Mouse (Mus musculus) hindbrain, embryonic 11.5 days (tissue): ENCODE results near the gene Cxcr6. TPM values are rescaled to one million over a fixed set of nuclear protein-coding genes. Genes with fewer than 3 reads are reported as not detected.
A peak's percentile ranks its signal among the peaks of the same experiment; 100 is the strongest.
"Not testable (repeated sequence)": the region's sequence is repeated elsewhere in the genome, so short reads cannot be mapped to it uniquely, and the experiment has no call there.

Source experiments
- ATAC-seq: fragments of 200-750 bp; cut with Nextera tagmentation; 2 replicates; pipeline ENCODE4 v1.8.0; 2017; ENCODE audit warnings: mild to moderate bottlenecking, moderate TSS enrichment, moderate library complexity; ENCODE audit not compliant: low FRiP score
- DNase-seq: peaks from one replicate; pipeline ENCODE4 v3.0.0-alpha.2; 2015; ENCODE audit warnings: low spot score
- H3K27ac ChIP-seq: fragments of 300-500 bp; sonication (generic); 2 replicates; pipeline ENCODE4 v1.5.1; 2014; ENCODE audit warnings: mild to moderate bottlenecking, low read depth, low read length
- H3K27me3 ChIP-seq: fragments of 300-500 bp; sonication (generic); 2 replicates; pipeline ENCODE4 v1.6.1; 2014; ENCODE audit warnings: mild to moderate bottlenecking, low read length, moderate library complexity, mixed read lengths; ENCODE audit not compliant: control insufficient read depth, insufficient read depth
- H3K36me3 ChIP-seq: fragments of 300-500 bp; sonication (generic); 2 replicates; pipeline ENCODE4 v1.6.1; 2014; ENCODE audit warnings: mild to moderate bottlenecking, low read length, moderate library complexity, mixed read lengths; ENCODE audit not compliant: control insufficient read depth, insufficient read depth
- H3K4me1 ChIP-seq: fragments of 300-500 bp; sonication (generic); replicated peaks from 2 replicates; pipeline ENCODE4 v1.6.1; 2014; ENCODE audit warnings: low read length, mixed read lengths; ENCODE audit not compliant: control insufficient read depth, insufficient read depth
- H3K4me2 ChIP-seq: fragments of 300-500 bp; sonication (generic); replicated peaks from 2 replicates; pipeline ENCODE4 v1.6.1; 2014; ENCODE audit warnings: mild to moderate bottlenecking, low read depth, low read length
- H3K4me3 ChIP-seq: fragments of 300-500 bp; sonication (generic); 2 replicates; pipeline ENCODE4 v1.5.1; 2014; ENCODE audit warnings: low read depth, low read length
- H3K9ac ChIP-seq: fragments of 300-500 bp; sonication (generic); 2 replicates; pipeline ENCODE4 v1.6.1; 2014; ENCODE audit warnings: low read depth, low read length
- H3K9me3 ChIP-seq: fragments of 300-500 bp; sonication (generic); 2 replicates; pipeline ENCODE4 v1.6.1; 2016; ENCODE audit warnings: low read length; ENCODE audit not compliant: control insufficient read depth
- WGBS: fragments of 180-500 bp; shearing (Covaris S2); extraction: QIAGEN DNeasy Blood & Tissue Kit; methylation state at CpG from one replicate; pipeline ENCODE4 v1.1.7; 2014; 5-methylcytosine and 5-hydroxymethylcytosine counted together
- polyA plus RNA-seq: library from polyadenylated mRNA; unstranded; fragments of >200 nt; fragmentation: Nextera tagmentation; extraction: Ambion mirVana; gene quantifications from 2 replicates; pipeline ENCODE4 v1.2.1, GENCODE M21; 2014

Gene Cxcr6
- polyA plus RNA-seq, 1 experiment from 2014 or later: 0.48 TPM

GRCm38 (mm10) chr9:123768443-123768842 lies 37.8 kb upstream of the Cxcr6 start:
- ATAC-seq: no peak
- H3K27ac ChIP-seq: no peak overlapping the region
- H3K4me2 ChIP-seq: no peak overlapping the region
- no peaks in the 10 kb centered on the region for H3K27me3 ChIP-seq
- no peaks in the 10 kb centered on the region for H3K36me3 ChIP-seq
- no peaks in the 10 kb centered on the region for H3K9me3 ChIP-seq
- no peak for DNase-seq
- H3K4me1 ChIP-seq: no peaks in the 10 kb centered on the region
- 75% methylated on average over 1 of the region's 1 CpGs for WGBS
- H3K4me3 ChIP-seq: no peak overlapping the region
- H3K9ac ChIP-seq: no peak overlapping the region

GRCm38 (mm10) chr9:123769532-123769931 lies 36.7 kb upstream of the Cxcr6 start:
- no peaks in the 10 kb centered on the region for H3K9me3 ChIP-seq
- whole genome bisulfite sequencing: 68% methylated on average over 6 of the region's 6 CpGs
- no peaks in the 10 kb centered on the region for H3K4me1 ChIP-seq
- no peak overlapping the region for H3K4me2 ChIP-seq
- H3K9ac ChIP-seq: no peak overlapping the region
- no peaks in the 10 kb centered on the region for H3K36me3 ChIP-seq
- H3K27me3 ChIP-seq: no peaks in the 10 kb centered on the region
- no peak overlapping the region for H3K27ac ChIP-seq
- DNase-seq: no peak
- H3K4me3 ChIP-seq: no peak overlapping the region
- no peak for ATAC-seq

DNA sequence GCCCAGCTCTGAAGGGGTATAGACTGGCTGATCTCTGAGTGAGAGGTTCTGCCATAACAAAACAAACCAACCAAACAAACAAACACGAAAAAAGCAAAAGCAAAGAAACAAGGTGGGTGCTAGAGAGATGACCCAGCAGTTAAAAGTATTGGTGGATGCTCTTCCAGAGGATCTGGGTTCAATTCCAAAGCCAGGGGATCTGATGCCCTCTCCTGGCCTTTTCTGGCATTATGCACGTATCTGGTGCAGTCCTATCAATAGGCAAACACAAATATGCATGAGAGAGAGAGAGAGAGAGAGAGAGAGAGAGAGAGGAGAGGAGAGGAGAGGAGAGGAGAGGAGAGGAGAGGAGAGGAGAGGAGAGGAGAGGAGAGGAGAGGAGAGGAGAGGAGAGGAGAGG lies 33.0 kb upstream of the Cxcr6 start:
- H3K4me3 ChIP-seq, ATAC-seq, H3K27ac ChIP-seq, H3K4me2 ChIP-seq, H3K36me3 ChIP-seq, H3K27me3 ChIP-seq, H3K9me3 ChIP-seq, H3K4me1 ChIP-seq, H3K9ac ChIP-seq: not testable (repeated sequence)
- DNase-seq: peak; percentile 3
- 43% methylated on average over 2 of the region's 2 CpGs for WGBS

DNA sequence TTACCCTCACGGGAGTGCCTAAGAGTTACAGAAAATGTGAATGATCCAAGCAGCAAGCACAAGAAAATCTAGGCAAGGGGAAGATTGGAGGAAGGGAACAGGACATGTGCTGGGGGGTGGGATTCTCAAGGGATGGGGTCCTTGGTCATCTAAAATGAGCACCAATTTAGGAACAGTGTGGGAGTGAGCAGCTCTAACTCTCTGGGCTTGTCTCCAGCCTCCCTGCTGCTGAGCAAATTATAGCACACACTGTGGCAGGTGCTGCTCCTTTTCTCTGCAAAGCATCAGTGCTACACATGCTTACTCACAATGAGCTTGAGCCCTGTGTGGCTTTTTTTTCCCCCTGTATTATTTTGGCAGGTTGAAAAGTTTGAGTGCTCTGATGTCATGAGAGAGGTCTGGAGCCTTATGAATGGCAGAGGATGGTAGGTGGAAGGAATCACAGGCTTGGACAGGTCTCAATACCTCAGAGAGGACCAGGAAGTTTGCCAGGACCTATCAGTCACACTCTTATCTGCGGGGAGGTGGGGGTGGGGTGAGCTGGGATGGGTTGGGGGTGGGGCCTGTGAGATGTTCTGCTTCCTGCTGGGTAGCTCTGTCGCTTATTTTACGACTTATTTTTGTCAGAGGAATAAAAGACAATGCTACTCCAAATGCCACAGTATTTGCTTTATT lies 17.3 kb upstream of the Cxcr6 start:
- Histone ChIP-seq H3K27ac (no peak overlapping the region), H3K4me3 (no peak overlapping the region), H3K9ac (no peak overlapping the region), H3K4me1 (no peaks in the 10 kb centered on the region), H3K4me2 (no peak overlapping the region), H3K36me3 (peaks cover 5% of the 10 kb centered on the region), H3K27me3 (no peaks in the 10 kb centered on the region), H3K9me3 (no peaks in the 10 kb centered on the region)
- WGBS: 85% methylated on average over 4 of the region's 4 CpGs
- ATAC-seq: no peak
- no peak for DNase-seq

GRCm38 (mm10) chr9:123796174-123796573 lies 10.1 kb upstream of the Cxcr6 start:
- H3K4me1 ChIP-seq: no peaks in the 10 kb centered on the region
- H3K27ac ChIP-seq: no peak overlapping the region
- DNase-seq (peak; percentile 57), ATAC-seq (no peak)
- H3K9ac ChIP-seq: no peak overlapping the region
- no peak overlapping the region for H3K4me3 ChIP-seq
- no peaks in the 10 kb centered on the region for H3K9me3 ChIP-seq
- 72% methylated on average over 3 of the region's 3 CpGs for WGBS
- peaks cover 5% of the 10 kb centered on the region for H3K36me3 ChIP-seq
- H3K4me2 ChIP-seq: no peak overlapping the region
- H3K27me3 ChIP-seq: no peaks in the 10 kb centered on the region

GRCm38 (mm10) chr9:123801527-123801926 lies 4.7 kb upstream of the Cxcr6 start:
- no peaks in the 10 kb centered on the region for H3K9me3 ChIP-seq
- WGBS: 100% methylated on average over 1 of the region's 1 CpGs
- ATAC-seq: no peak
- no peaks in the 10 kb centered on the region for H3K4me1 ChIP-seq
- no peaks in the 10 kb centered on the region for H3K27me3 ChIP-seq
- no peak overlapping the region for H3K4me2 ChIP-seq
- DNase-seq: no peak
- H3K9ac ChIP-seq: no peak overlapping the region
- H3K27ac ChIP-seq: no peak overlapping the region
- H3K36me3 ChIP-seq: no peaks in the 10 kb centered on the region
- no peak overlapping the region for H3K4me3 ChIP-seq

GRCm38 (mm10) chr9:123802421-123802820 lies 3.9 kb upstream of the Cxcr6 start:
- WGBS: 97% methylated on average over 2 of the region's 2 CpGs

GRCm38 (mm10) chr9:123802896-123803295 lies 3.4 kb upstream of the Cxcr6 start:
- ATAC-seq: no peak

More at GRCm38 (mm10) chr9:123802421-123802820, 3.9 kb upstream of the Cxcr6 start:
- no peak overlapping the region for H3K9ac ChIP-seq
- H3K27ac ChIP-seq: no peak overlapping the region
- no peak for ATAC-seq
- H3K4me1 ChIP-seq: no peaks in the 10 kb centered on the region
- no peak overlapping the region for H3K4me3 ChIP-seq
- H3K4me2 ChIP-seq: no peak overlapping the region
- H3K9me3 ChIP-seq: no peaks in the 10 kb centered on the region
- H3K36me3 ChIP-seq: no peaks in the 10 kb centered on the region
- H3K27me3 ChIP-seq: no peaks in the 10 kb centered on the region
- no peak for DNase-seq

GRCm38 (mm10) chr9:123805241-123805640 lies 1.0 kb upstream of the Cxcr6 start:
- no peak overlapping the region for H3K27ac ChIP-seq
- H3K4me3 ChIP-seq: no peak overlapping the region
- no peak overlapping the region for H3K9ac ChIP-seq
- H3K9me3 ChIP-seq: no peaks in the 10 kb centered on the region
- WGBS: 92% methylated on average over 2 of the region's 2 CpGs
- no peak for ATAC-seq
- H3K36me3 ChIP-seq: no peaks in the 10 kb centered on the region
- H3K4me1 ChIP-seq: no peaks in the 10 kb centered on the region
- H3K4me2 ChIP-seq: no peak overlapping the region
- no peaks in the 10 kb centered on the region for H3K27me3 ChIP-seq
- DNase-seq: no peak

More at GRCm38 (mm10) chr9:123802896-123803295, 3.4 kb upstream of the Cxcr6 start:
- H3K9me3 ChIP-seq: no peaks in the 10 kb centered on the region
- no peaks in the 10 kb centered on the region for H3K27me3 ChIP-seq
- H3K4me3 ChIP-seq: no peak overlapping the region
- H3K4me2 ChIP-seq: no peak overlapping the region
- no peaks in the 10 kb centered on the region for H3K4me1 ChIP-seq
- H3K36me3 ChIP-seq: no peaks in the 10 kb centered on the region
- H3K9ac ChIP-seq: no peak overlapping the region
- DNase-seq: no peak
- no peak overlapping the region for H3K27ac ChIP-seq
